Mouse (Mus musculus) forebrain, embryonic 10.5 days (tissue): ENCODE results near the gene Cdk1. TPM values are rescaled to one million over a fixed set of nuclear protein-coding genes. Genes with fewer than 3 reads are reported as not detected.

Experiments
- DNase-seq: peaks from one replicate; pipeline ENCODE4 v3.0.0-alpha.2; 2017; ENCODE audit warnings: low spot score; ENCODE audit errors: extremely low spot score
- H3K27ac ChIP-seq: fragments of 300-500 bp; sonication (generic); 2 replicates; pipeline ENCODE4 v1.5.1; 2016; ENCODE audit warnings: mild to moderate bottlenecking
- H3K27me3 ChIP-seq: fragments of 300-500 bp; sonication (generic); 2 replicates; pipeline ENCODE4 v1.6.1; 2016; ENCODE audit warnings: mild to moderate bottlenecking; ENCODE audit not compliant: poor library complexity, severe bottlenecking
- H3K36me3 ChIP-seq: fragments of 300-500 bp; sonication (generic); replicated peaks from 2 replicates; pipeline ENCODE4 v1.6.1; 2016; ENCODE audit warnings: mild to moderate bottlenecking, moderate library complexity
- H3K4me1 ChIP-seq: fragments of 300-500 bp; sonication (generic); 2 replicates; pipeline ENCODE4 v1.6.1; 2016
- H3K4me3 ChIP-seq: fragments of 300-500 bp; sonication (generic); 2 replicates; pipeline ENCODE4 v1.5.1; 2016; ENCODE audit warnings: mild to moderate bottlenecking, moderate library complexity
- H3K9me3 ChIP-seq: fragments of 300-500 bp; sonication (generic); 2 replicates; pipeline ENCODE4 v1.6.1; 2016; ENCODE audit warnings: mild to moderate bottlenecking, moderate library complexity
- WGBS: fragments of 180-500 bp; shearing (Covaris S2); methylation state at CpG from one replicate; pipeline ENCODE4 v1.1.7; 2016; 5-methylcytosine and 5-hydroxymethylcytosine counted together
- polyA plus RNA-seq: library from polyadenylated mRNA; unstranded; fragments of >200 nt; fragmentation: Nextera tagmentation; extraction: Ambion mirVana; gene quantifications from 2 replicates; pipeline ENCODE4 v1.2.1, GENCODE M21; 2016

The Cdk1 gene
- polyA plus RNA-seq, 1 experiment from 2014 or later = 542 TPM

- no peaks in the 10 kb centered on the region for H3K27me3 ChIP-seq
- no peaks in the 10 kb centered on the region for H3K9me3 ChIP-seq
- no peak overlapping the region for H3K27ac ChIP-seq
- H3K36me3 ChIP-seq = peaks cover 29% of the 10 kb centered on the region
- no peak overlapping the region for H3K4me3 ChIP-seq
- no peak for DNase-seq
- no peaks in the 10 kb centered on the region for H3K4me1 ChIP-seq
- WGBS = 90% methylated on average over 6 of the region's 6 CpGs
Measured at GRCm38 (mm10) chr10:69288720-69289119, 64.0 kb downstream of the Cdk1 start.

DNA sequence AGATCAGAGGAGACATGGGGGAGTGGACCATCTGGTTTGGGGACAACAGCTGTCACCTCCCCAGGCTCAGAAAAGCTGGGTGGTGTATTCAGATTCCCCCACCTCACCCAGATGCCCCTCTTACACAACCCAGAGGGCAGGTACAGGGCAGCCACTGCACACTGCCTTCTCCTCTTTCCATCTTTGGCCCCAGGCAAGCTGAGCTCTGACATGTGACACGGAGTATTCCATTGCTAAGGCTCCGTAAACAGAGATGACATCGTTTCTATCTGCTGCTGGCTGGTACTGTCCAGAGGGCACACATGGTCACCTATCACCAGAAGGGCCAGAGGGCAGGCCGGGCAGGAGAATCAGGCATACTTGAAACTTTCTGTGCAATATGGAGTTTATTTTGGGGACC lies 64.7 kb downstream of the Cdk1 start:
- Histone ChIP-seq H3K4me3 (no peak overlapping the region), H3K4me1 (no peaks in the 10 kb centered on the region), H3K9me3 (no peaks in the 10 kb centered on the region), H3K27me3 (no peaks in the 10 kb centered on the region), H3K36me3 (peaks cover 29% of the 10 kb centered on the region), H3K27ac (no peak overlapping the region)
- DNase-seq = no peak
- WGBS = 93% methylated on average over 4 of the region's 4 CpGs

DNA sequence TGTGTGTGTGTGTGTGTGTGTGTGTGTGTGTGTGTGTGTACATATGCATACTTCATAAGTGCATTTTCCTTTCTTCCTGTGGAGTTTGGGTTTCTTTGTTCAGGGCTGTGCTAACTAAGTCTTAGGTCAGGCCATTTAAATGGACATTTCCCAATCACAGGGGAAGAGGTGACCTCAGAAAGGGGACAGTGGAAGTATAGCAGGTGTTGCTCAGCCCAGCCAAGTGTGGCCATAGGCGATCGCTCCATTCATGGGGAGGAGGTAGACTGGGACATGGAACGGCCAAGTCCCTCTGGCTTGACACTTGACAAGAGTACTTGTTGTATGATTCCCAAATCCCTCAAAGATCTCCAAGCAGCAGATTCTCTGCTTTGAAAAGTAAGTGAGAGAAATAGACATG lies 65.8 kb downstream of the Cdk1 start:
- Histone ChIP-seq H3K36me3 (peaks cover 29% of the 10 kb centered on the region), H3K9me3 (no peaks in the 10 kb centered on the region), H3K27ac (no peak overlapping the region), H3K27me3 (no peaks in the 10 kb centered on the region), H3K4me3 (no peak overlapping the region), H3K4me1 (no peaks in the 10 kb centered on the region)
- WGBS = 97% methylated on average over 3 of the region's 3 CpGs
- DNase-seq = no peak

Other genes starting within 250 kb of the Cdk1 start
- 13.0 and 14.0 TPM in 2 replicates for gene Rhobtb1, start 201.5 kb downstream of the Cdk1 start, polyA plus RNA-seq
- gene A930033H14Rik, start 139.8 kb downstream of the Cdk1 start, polyA plus RNA-seq = 0.98 and 1.2 TPM in 2 replicates
- 18.5 and 24.8 TPM in 2 replicates for gene Ank3, start 45.8 kb upstream of the Cdk1 start, polyA plus RNA-seq